Mouse (Mus musculus) lung, postnatal 10 days (tissue): ENCODE data around the gene Polk.

Experiments used
- DNase-seq: peaks from one replicate; pipeline ENCODE4 v3.0.0; 2021

Polk gene

DNA sequence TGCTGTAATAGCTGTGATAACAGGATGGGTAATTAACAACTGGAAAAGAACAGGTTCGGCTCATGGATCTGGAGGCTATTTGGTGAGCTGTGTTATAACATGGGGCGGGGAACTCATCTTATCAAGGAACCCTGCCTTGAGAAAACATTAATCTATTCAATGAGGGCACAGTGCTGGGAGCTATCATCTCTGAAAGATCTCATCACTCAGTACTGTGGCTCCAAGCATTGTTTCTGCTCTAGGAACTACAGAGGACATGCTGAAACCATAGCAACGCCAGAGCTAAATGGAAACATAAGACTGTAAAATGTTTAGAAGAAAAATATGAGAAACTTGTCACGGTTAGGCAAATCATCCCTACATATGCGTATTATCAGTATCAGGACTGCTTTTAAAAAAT is 84.4 kb downstream of the Polk start:
- no peak for DNase-seq

DNA sequence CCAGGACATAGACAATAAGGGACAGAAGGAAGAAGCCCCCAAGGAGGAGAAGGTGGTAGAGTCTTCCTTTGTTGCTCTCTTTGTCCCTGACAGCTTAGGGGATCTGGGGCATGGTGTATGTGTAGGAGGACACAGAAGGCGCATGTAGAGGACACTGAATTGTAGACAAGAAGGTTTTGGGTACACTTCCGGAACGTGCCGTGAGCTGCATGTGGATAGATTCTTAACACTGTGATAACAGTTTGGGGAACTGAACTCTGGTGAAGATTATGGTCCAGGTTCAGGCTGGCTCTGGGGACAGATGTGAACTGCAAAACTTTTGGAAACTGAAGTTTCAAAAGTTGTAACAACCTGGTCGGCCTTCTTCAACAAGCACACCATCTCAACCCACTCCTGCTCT is 84.8 kb downstream of the Polk start:
- no peak for DNase-seq

- peak; percentile 29 for DNase-seq
These were observed 88.1 kb downstream of the Polk start for GRCm38 (mm10) chr13:96454288-96454687.

DNA sequence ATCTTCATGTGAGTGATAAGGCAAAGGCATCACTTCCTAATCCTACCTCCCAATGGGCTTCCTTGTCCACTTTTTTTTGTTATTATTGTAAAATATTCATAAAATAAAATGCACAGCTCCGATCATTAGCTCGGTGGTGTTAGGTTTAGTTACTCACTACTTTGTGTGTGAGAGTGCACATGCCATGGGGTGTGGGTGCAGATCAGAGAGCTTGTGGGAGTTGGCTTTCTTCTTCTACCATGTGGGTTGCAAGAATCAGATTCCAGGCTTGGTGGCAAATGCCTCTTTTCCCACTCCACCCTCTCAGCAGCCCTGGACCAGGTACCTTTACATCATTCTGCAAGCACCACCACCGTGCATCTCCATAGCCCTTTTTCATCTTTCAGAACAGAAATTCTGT is 89.8 kb downstream of the Polk start:
- no peak for DNase-seq

- DNase-seq: no peak
These were observed 90.8 kb downstream of the Polk start for GRCm38 (mm10) chr13:96451386-96452140.

GRCm38 (mm10) chr13:96450869-96451268 is 91.5 kb downstream of the Polk start:
- no peak for DNase-seq

DNA sequence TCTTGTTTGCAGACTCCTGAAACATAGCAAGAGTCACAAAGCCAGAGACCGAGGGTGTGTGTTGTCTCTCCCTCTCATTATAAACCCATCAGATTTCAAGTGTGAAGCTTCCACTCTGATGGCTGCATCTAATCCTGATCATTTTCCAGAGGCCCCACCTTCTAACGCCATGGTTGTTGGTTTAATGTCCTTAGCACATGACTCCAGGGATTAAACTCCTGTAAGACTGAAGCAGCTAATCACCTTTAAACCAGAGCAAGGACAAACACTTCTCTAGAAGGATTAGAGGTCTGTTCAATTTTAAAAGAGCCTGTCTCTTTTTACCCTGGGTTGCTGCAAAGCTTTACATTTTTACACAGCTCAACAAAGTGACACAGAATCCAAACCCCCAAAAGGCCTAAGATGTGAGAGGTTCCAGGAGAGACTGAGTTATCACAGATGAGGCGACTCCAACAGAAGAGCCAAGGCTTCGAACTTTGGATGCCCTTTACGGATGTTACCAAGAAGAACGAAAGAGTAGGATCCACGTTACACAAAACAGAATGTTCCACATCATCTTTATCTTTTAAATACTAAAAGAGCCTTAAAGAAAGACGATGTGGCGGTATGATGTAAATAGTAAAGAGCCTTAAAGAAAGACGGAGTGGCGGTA is 92.0 kb downstream of the Polk start:
- DNase-seq: no peak

GRCm38 (mm10) chr13:96440436-96440835 is 101.9 kb downstream of the Polk start:
- no peak for DNase-seq

GRCm38 (mm10) chr13:96436921-96437320 is 105.5 kb downstream of the Polk start:
- no peak for DNase-seq

DNA sequence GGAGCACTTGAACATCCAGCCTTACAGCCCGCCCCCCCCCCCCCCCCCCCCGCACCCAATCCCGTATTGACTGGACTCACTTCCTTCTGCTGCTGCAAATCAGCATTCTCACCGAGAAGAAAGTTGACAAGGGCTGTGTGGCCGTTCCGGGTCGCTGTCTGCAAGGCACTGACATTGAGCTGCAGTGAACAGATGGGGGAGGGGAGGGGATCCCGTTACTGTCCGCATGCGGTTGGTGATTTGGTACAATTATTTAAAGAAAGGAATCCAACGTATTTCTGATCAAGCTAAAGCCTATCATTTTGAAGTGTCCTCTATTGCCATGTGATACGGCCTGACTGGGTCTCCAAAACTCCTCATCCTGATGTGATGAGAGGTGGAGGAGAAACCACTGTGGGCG is 106.6 kb downstream of the Polk start:
- peak; percentile 35 for DNase-seq

DNA sequence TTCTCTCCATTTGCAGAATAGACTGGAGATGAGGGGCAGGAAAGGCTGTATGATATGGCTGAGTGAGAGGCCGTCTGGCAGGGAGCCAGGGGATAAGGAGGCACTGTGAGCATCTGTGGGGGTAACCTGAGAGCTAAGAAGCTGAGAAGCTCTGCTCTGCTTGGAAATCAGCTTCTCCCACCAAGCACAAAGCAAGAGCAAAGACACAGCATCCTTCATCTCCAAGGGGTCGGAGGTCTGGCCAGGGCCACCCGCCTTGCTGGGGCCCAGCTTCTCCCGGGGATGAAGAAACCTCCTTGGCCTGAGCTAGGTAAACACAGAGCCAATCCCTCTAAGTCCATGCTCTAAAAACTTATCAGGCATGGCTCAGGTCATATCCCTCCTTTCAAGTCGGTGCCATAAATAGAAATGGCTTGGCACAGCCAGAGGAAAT is 107.5 kb downstream of the Polk start:
- DNase-seq: peak; percentile 13

GRCm38 (mm10) chr13:96433648-96434190 is 108.7 kb downstream of the Polk start:
- DNase-seq: peak; percentile 37

DNA sequence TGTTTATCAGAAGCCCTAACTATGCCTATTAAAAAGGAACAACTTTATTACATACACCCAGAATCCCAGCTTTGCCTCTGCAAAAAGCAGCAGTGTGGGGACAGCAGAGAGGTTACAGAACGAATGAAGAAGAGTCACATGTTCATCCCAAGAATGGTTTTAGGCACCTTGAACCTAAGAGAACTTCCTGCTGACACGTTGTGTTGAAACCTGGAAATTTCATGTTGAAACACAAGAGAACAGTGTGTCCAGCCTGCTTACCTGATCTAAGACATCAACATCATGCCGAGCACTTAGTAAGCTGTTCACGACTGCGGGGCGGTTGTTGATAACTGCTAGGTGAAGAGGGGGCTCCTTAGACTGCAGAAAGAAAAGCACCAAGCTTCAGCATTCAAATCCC is 109.3 kb downstream of the Polk start:
- DNase-seq: no peak

DNA sequence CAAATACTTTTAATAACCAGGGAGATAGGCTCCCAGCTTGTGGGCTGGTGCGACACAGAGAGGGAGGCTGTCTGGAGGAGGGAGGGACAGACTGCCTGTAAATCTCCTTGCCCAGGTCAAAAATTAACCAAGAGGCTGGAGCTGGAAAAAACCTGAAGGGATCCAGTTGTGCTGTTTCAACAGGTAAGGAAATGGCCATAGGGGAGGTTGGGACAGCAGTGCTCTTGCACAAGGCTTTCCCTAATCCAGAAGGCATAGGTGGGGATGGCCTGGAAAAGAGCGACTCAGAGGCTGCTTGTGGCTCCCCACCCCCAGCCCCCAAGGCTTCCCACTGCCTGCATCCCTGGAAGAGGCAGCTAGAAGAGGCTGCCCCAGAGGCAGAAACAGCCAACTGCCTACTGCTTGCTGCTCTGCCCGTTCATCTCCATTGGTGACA is 110.0 kb downstream of the Polk start:
- no peak for DNase-seq

DNA sequence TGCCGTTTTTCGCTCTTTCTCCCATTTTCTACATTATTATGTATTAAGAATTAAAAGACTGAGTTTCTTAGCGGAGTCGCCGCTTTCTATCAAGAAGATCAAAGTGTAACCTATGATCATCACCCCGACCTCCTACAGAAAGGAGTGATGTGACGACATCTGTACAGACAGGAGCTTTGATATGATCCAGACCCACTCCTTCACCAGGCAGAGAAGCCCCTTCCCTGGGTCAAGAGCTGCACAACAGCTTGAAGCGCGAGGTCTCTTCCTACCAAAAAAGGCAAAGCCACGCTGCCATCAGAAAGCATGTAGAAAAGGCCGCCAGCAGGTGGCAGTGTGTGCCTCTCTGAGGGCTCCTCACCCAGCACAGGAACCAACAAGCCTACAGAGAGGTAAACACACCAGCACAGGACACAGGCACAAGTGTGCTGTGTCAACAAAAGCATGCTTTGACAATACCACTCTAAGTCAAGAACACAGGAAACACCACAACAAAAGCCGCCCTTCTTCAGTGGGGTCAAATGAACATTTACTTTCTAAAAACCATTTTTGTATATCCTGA is 110.7 kb downstream of the Polk start:
- DNase-seq: peak; percentile 91
